Mouse (Mus musculus) effector memory CD4-positive, alpha-beta T cell, adult 5 months (primary cell): ENCODE measurements around the gene Rundc1. TPM values are rescaled to one million over a fixed set of nuclear protein-coding genes. Genes with fewer than 3 reads are reported as not detected.

ENCODE experiments used
- polyA plus RNA-seq: library from polyadenylated mRNA; unstranded; fragments of 100-300 nt; shearing (Covaris generic); gene quantifications from one replicate; pipeline ENCODE4 v1.2.1, GENCODE M21; 2017

Rundc1 gene
- 29.7 TPM for polyA plus RNA-seq

DNA sequence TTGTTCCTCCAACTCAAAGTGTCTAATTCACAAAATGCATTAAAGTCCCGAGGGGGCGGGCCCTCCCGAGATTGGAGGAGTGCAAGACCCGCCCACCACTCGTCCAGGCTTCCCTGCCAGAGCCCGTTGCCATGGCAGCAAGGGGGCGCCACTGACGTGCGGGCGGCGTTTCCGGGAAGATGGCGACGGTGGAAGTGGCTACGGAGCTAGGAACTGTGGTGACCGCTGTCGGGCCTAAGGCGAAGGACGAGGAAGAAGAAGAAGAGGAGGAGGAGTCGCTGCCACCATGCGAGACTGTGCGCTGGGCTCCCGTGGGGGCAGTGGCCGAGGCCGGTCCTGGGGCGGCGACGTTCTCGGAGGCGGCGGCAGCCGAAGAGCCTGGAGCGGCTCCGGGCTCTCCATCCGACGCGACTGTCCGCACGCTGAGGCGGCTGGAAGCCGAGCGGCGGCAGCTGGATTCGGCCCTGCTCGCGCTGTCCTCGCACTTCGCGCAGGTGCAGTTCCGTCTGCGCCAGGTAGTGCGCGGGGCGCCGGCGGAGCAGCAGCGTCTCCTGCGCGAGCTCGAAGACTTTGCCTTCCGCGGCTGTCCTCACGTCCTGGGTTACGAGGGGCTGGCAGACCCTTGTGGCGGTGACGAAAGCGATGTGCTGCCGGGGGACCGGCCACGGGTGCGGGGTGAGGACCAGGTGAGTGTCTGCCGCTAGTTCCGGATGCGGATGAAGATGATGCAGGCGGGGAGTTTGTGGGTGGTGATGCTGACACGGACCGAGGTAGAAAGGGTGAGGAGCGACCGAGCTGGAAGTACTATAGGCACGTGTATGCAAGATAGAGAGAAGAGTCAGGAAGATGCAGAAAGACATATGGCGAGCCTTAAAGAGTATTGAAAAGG, at the start of gene Rundc1, which contains the start of gene Ptges3l:
Rundc1 (plus strand) TSS at position 161 of the 889 bp plus-strand sequence.
Ptges3l (minus strand) TSS at position 409 of the 889 bp plus-strand sequence.

DNA sequence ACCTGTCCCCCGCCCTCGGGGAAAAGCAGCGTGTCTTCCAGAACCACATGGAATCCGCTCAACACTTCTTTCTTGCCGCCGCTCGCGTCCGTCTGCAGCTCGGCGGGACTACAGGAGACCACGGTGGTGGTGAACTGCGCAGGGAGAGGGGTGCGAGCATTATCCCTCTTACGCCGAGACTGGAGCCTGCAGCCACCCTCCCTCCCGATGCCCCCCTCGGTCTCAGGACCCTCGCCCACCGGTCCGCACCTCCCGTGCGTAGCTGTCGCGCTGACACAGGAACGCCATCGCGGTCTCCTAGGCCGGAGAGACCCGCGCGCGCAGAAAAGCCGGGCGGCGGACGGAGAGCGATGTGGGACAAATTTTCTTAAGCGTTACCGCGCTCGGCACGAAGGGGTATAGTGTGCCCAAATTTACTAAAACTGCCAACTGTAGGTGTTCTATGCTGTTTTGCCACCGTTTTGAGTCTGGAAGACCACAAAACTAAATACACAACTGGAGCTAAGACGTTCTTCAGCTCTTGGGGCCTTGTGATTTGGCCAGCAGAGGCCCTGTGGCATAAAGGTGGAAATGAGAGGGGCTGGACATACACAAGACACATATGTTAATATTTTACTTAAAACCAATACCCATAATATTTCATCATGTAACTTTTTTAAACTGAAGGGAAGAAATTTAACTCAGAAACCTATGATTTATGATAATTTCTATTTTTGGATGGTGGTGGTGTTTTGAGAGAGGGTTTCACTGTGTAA, 7.6 kb upstream of the Rundc1 start, which contains the start of gene Aarsd1:
Aarsd1 (minus strand) TSS at position 515 of the 755 bp plus-strand sequence.

DNA sequence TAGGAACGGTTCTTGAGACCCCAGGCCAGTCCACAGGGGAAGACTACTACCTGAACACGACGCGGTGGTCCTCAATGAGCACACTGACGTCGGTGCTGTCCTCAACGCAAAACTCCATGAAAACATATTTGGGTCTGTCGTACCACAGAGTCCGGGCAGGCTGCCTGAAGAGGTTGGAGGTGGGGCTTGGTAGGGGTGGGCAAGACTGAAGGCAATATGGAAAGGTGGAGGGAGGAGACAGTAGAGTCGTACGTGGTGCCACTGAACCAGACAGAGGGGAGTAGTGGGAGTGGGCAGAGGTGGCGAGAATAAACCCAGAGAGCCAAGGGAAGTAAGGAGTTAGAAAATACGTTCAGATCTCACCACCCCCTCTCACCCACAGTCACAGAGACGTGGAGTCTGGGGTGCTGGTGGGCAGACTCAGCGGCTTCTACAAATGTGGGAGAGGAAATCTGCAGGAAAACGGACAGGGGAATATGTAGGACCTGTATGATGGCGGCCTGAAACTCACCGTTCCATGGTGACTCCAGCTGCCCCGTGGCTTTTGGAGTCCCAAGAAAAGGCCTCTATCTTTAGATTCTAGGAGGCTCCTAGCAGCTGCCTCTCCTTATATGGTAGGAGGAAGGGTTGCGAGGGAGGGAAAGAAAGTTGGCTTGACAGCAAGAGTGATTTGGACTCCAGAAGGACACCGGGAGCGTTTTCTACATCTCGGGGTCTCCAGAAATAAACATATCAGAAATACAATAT, 607 bp upstream of the Rundc1 start, which contains the start of gene Gm27029:
Gm27029 (minus strand) TSS at position 692 of the 747 bp plus-strand sequence.

DNA sequence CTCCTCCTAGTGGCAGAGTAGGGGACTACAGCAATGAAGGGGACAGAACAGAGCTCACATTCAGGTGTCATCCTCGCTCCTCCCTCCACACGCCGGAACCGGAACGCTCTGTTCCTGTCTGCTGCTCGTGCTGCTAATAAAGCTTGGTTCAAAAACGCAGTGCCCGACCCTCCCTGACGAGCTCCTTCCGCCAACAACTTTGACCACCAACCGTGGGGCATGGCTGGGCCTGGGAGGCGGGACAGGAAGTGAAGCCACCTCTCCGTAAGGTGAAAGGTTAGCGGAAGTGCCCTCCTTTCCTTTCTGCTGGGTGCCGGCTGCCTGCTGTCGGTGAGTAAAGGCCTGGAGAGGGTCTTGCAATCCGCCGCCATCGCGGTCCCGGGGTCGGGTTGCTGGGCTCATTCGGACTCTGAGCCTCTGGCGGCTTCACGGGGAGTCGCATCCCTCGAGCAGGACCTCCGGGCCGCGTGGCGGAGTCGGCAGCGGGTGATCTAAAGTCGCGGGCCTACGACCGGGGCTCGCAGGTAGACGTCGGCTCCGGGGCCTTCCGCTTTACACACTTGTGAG, 17.3 kb downstream of the Rundc1 start, which contains the start of gene Rpl27:
Rpl27 (plus strand) TSS at position 172 of the 567 bp plus-strand sequence.

DNA sequence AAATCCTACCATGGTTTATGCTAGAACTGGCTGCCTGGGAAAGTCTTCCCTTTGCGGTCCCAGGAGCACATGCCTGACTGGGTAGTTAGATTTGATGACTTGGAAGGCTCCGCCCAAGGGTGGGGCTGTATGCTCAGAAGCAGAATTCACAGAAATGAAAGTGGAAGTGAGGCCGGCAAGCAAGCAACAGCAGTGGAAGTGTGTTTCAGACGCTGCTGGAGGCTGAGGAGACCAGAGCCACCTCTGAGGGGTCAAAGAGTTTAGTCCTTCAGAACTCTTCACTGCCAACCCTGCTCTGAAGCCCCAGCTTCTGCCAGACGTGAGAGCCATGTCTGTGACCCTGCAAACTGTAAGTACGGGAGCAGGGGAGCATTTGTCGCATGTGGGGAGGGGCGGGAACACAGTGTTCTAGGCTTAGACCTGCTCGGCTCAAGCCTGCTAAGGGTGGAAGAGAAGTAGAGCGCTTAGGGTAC, 23.4 kb downstream of the Rundc1 start, which contains the start of gene Ifi35:
Ifi35 (plus strand) TSS at position 134 of the 473 bp plus-strand sequence.

DNA sequence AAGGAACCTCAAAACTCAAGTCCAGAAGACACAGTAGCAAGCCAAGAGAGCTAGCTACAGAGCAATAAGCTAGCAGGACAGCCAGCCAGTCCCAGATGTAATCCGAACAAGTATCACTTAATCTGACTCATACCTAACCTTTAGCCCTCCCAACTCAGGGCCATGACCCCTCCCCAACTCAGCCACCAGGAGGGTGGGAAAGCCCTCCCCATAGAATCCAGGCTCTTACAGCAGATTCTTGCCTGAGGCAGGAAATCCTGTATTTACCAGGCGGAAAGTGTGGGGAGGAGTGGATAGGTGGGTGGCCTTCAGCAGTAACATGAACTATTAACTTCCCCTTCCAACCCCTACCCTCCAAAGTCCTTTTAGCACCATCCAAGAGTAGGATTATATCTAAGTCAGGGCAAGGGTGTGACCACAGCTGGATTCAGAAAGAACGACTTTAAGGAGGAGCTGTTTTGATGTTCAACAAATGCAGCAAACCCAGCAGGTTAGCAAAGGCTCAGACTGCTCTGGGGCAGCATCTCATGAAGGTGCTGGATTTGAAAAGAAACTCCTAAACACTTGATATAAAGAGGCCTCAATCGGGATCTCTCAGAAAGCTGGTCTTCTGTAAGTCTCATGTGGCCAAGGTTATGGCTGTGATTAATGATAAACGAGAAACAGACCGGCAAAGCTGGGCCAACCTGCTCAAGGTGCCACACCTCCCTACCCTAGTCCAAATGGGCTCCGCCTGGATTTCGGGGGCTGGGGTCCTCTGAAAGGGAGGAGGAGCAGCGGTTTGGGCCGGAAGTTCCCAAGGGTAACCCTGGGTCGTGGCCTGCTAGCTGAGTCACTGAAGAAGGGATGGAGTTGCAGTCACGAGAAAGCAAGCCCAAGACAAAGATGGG, 39.6 kb downstream of the Rundc1 start, which contains the start of gene Rnd2:
Rnd2 (plus strand) TSS at position 789 of the 890 bp plus-strand sequence.

DNA sequence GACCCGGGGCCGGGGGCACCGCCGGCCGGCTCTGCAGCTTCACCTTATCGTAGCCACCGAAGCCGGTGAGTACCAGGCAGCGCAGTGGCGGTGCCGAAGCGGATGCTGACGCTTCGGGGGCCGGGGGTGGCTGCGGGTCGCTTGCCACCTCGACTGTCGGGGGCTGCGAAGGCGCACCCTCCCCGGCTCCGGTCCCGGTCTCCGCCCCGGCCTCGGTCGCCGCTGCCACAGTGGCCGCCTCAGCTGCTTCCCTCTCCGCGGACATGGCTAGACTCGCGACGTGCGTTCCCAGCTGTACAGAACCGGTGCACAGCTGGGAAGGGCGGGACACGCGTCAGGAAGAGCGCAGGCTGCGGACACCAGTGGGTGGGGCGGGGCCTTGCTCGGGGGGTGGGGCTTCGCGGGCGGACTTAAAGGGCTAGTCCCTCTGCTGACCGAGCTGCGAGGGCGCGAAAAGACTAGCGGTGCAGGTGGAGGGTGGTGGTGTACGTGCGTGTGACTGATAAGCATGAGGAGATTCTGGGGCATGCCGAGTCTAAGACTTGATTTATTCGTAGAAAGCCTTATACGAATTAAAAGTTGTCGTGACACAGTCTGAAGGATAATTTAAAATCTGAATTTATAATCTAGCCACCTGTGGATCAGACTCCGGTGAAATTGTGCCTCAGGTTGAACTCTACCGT, 41.1 kb downstream of the Rundc1 start, which contains the start of gene Vat1:
Vat1 (minus strand) TSS at position 362 of the 683 bp plus-strand sequence.

Other genes with a start within 250 kb of the Rundc1 start
- gene Ccr10, start 249.6 kb upstream of the Rundc1 start, polyA plus RNA-seq, result 0.94 TPM
- gene Ezh1, start 198.6 kb upstream of the Rundc1 start, polyA plus RNA-seq, result 82.5 TPM
- gene Ramp2, start 179.1 kb upstream of the Rundc1 start, polyA plus RNA-seq, result not detected
- gene Vps25, start 171.4 kb upstream of the Rundc1 start, polyA plus RNA-seq, result 78.1 TPM
- gene Wnk4, start 164.5 kb upstream of the Rundc1 start, polyA plus RNA-seq, result 0.62 TPM
- not detected for gene Cntd1, start 146.1 kb upstream of the Rundc1 start, polyA plus RNA-seq
- gene Coa3, start 146.0 kb upstream of the Rundc1 start, polyA plus RNA-seq, result 41.6 TPM
- gene Becn1, start 122.8 kb upstream of the Rundc1 start, polyA plus RNA-seq, result 194 TPM
- 157 TPM for gene Psme3, start 108.9 kb upstream of the Rundc1 start, polyA plus RNA-seq
- 3.6 TPM for gene Aoc2, start 100.0 kb upstream of the Rundc1 start, polyA plus RNA-seq
- gene Aoc3, start 94.5 kb upstream of the Rundc1 start, polyA plus RNA-seq, result not detected
- gene G6pc, start 57.5 kb upstream of the Rundc1 start, polyA plus RNA-seq, result not detected
- 28.2 TPM for gene Aarsd1, start 7.5 kb upstream of the Rundc1 start, polyA plus RNA-seq
- 1.2 TPM for gene Gm27029, start 289 bp upstream of the Rundc1 start, polyA plus RNA-seq
- gene Ptges3l, start 248 bp downstream of the Rundc1 start, polyA plus RNA-seq, result 4.1 TPM
- 282 TPM for gene Rpl27, start 17.2 kb downstream of the Rundc1 start, polyA plus RNA-seq
- gene Ifi35, start 23.3 kb downstream of the Rundc1 start, polyA plus RNA-seq, result 106 TPM
- 0.36 TPM for gene Rnd2, start 39.9 kb downstream of the Rundc1 start, polyA plus RNA-seq
- gene Vat1, start 41.1 kb downstream of the Rundc1 start, polyA plus RNA-seq, result 0.80 TPM
- 2.3 TPM for gene Brca1, start 126.9 kb downstream of the Rundc1 start, polyA plus RNA-seq
- 134 TPM for gene Nbr1, start 127.1 kb downstream of the Rundc1 start, polyA plus RNA-seq
- gene Tmem106a, start 157.2 kb downstream of the Rundc1 start, polyA plus RNA-seq, result 9.4 TPM
- not detected for gene Gm11634, start 174.2 kb downstream of the Rundc1 start, polyA plus RNA-seq
- 41.2 TPM for gene Rdm1, start 202.1 kb downstream of the Rundc1 start, polyA plus RNA-seq
- gene Arl4d, start 240.5 kb downstream of the Rundc1 start, polyA plus RNA-seq, result 4.8 TPM